Mouse (Mus musculus) right cerebral cortex, postnatal 4 days (tissue): ENCODE measurements around the gene Myo6.
"Not testable (repeated sequence)": the region's sequence is repeated elsewhere in the genome, so short reads cannot be mapped to it uniquely, and the experiment has no call there.

Experiments used
- DNase-seq: peaks from one replicate; pipeline ENCODE4 v3.0.0-alpha.2; 2022

Myo6 gene

GRCm38 (mm10) chr9:80306853-80307252, 142.0 kb downstream of the Myo6 start:
- peak; percentile 50 for DNase-seq

- DNase-seq: peak; percentile 11
These were observed 142.8 kb downstream of the Myo6 start for GRCm38 (mm10) chr9:80307629-80308028.

GRCm38 (mm10) chr9:80313610-80314009, 148.8 kb downstream of the Myo6 start:
- DNase-seq: no peak

GRCm38 (mm10) chr9:80315922-80316321, 151.1 kb downstream of the Myo6 start:
- no peak for DNase-seq

- DNase-seq: no peak
These were observed 153.2 kb downstream of the Myo6 start for GRCm38 (mm10) chr9:80318027-80318426.

GRCm38 (mm10) chr9:80321051-80321887, 156.4 kb downstream of the Myo6 start:
- DNase-seq: not testable (repeated sequence)

GRCm38 (mm10) chr9:80332153-80332552, 167.3 kb downstream of the Myo6 start:
- DNase-seq: peak; percentile 45

GRCm38 (mm10) chr9:80333466-80333865, 168.6 kb downstream of the Myo6 start:
- no peak for DNase-seq

GRCm38 (mm10) chr9:80333998-80334605, 169.3 kb downstream of the Myo6 start:
- no peak for DNase-seq

GRCm38 (mm10) chr9:80335660-80336357, 171.0 kb downstream of the Myo6 start:
- no peak for DNase-seq

GRCm38 (mm10) chr9:80338026-80338425, 173.2 kb downstream of the Myo6 start:
- no peak for DNase-seq

- no peak for DNase-seq
These were observed 176.1 kb downstream of the Myo6 start for GRCm38 (mm10) chr9:80340927-80341326.

GRCm38 (mm10) chr9:80341756-80342155, 176.9 kb downstream of the Myo6 start:
- DNase-seq: no peak

GRCm38 (mm10) chr9:80342520-80342919, 177.7 kb downstream of the Myo6 start:
- no peak for DNase-seq

- DNase-seq: no peak
These were observed 179.7 kb downstream of the Myo6 start for GRCm38 (mm10) chr9:80344451-80345000.

- no peak for DNase-seq
These were observed 186.5 kb downstream of the Myo6 start for GRCm38 (mm10) chr9:80351295-80351677.

- DNase-seq: no peak
These were observed 187.0 kb downstream of the Myo6 start for GRCm38 (mm10) chr9:80351678-80352331.

- DNase-seq: no peak
These were observed 195.2 kb downstream of the Myo6 start for GRCm38 (mm10) chr9:80360063-80360462.
